Mouse (Mus musculus): Measurements from ENCODE around the gene Pip4p1.
"Not testable (repeated sequence)": the region's sequence is repeated elsewhere in the genome, so short reads cannot be mapped to it uniquely, and the experiment has no call there.

GRCm38 (mm10) chr14:50923437-50923836 lies 7.2 kb downstream of the Pip4p1 start:
- not testable (repeated sequence) for TF ChIP-seq CTCF (IDR thresholded peaks at IDR 0.05; ENCODE audit: extremely low read depth, insufficient read length, insufficient replicate concordance, low read depth, low read length); POLR2A (IDR thresholded peaks at IDR 0.05; ENCODE audit: low read depth, low read length)
